Mouse (Mus musculus) heart, adult 2 months (tissue): ENCODE data around the gene Acer1. TPM values are rescaled to one million over a fixed set of nuclear protein-coding genes. Genes with fewer than 3 reads are reported as not detected.

ENCODE experiments used
- DNase-seq, 2 experiments: peaks; one replicate each; pipeline ENCODE4 v3.0.0; 2021
- H3K27ac ChIP-seq: fragments of 200-600 bp; 2 replicates; pipeline ENCODE4 v1.8.1; 2022
- H3K27me3 ChIP-seq: fragments of 200-500 bp; 2 replicates; pipeline ENCODE4 v1.6.1; 2012; ENCODE audit warnings: mild to moderate bottlenecking, low read length, inconsistent platforms, mixed read lengths; ENCODE audit not compliant: control insufficient read depth, insufficient read depth
- H3K36me3 ChIP-seq: fragments of 200-500 bp; 2 replicates; pipeline ENCODE4 v1.6.1; 2012; ENCODE audit warnings: low read length, inconsistent platforms; ENCODE audit not compliant: control insufficient read depth, insufficient read depth
- H3K4me1 ChIP-seq: fragments of 200-500 bp; 2 replicates; pipeline ENCODE4 v1.6.1; 2011; ENCODE audit warnings: low read length; ENCODE audit not compliant: control insufficient read depth, insufficient read depth
- H3K4me3 ChIP-seq: fragments of 200-600 bp; 2 replicates; pipeline ENCODE4 v1.8.1; 2022
- H3K79me2 ChIP-seq: fragments of 200-500 bp; replicated peaks from 2 replicates; pipeline ENCODE4 v1.6.1; 2012; ENCODE audit warnings: mild to moderate bottlenecking, inconsistent platforms, low read length, moderate library complexity, mixed read lengths; ENCODE audit not compliant: control insufficient read depth, insufficient read depth
- H3K9ac ChIP-seq: fragments of 200-500 bp; 2 replicates; pipeline ENCODE4 v1.6.1; 2012; ENCODE audit warnings: low read depth, mild to moderate bottlenecking, control low read depth, inconsistent platforms, low read length, mixed read lengths
- CTCF ChIP-seq: fragments of 200-600 bp; IDR thresholded peaks from 2 replicates; pipeline ENCODE4 v1.8.1; 2022; ENCODE audit warnings: antibody characterized with exemption, mild to moderate bottlenecking, moderate library complexity
- EP300 ChIP-seq: fragments of 200-500 bp; IDR thresholded peaks from 2 replicates; pipeline ENCODE4 v1.6.1; 2011; ENCODE audit warnings: low read depth, low read length, control low read depth; ENCODE audit not compliant: insufficient read depth
- POLR2A ChIP-seq: fragments of 200-500 bp; IDR thresholded peaks from 2 replicates; pipeline ENCODE4 v1.6.1; 2011; ENCODE audit warnings: mild to moderate bottlenecking, low read depth, low read length, control low read depth; ENCODE audit not compliant: insufficient read depth
- WGBS: fragments of 180-500 bp; shearing (Covaris S2); methylation state at CpG from one replicate; pipeline ENCODE4 v1.1.7; 2018; 5-methylcytosine and 5-hydroxymethylcytosine counted together
- intact Hi-C: fragments of 180-260 bp; cut with DNase I; formaldehyde crosslinking; loops from one replicate; pipeline ENCODE4 v1.15.1; 2025
- polyA plus RNA-seq: library from polyadenylated mRNA; depleted of rRNA; stranded (reverse); fragments of >200 nt; gene quantifications from 2 replicates; pipeline ENCODE4 v1.2.3, GENCODE M21; 2012
- total RNA-seq, 2 experiments: library from RNA; stranded (reverse); gene quantifications; 2 replicates each; pipeline ENCODE4 v1.2.3; 2021

Acer1 gene
- total and polyA plus RNA-seq, 3 experiments, result not detected

DNA sequence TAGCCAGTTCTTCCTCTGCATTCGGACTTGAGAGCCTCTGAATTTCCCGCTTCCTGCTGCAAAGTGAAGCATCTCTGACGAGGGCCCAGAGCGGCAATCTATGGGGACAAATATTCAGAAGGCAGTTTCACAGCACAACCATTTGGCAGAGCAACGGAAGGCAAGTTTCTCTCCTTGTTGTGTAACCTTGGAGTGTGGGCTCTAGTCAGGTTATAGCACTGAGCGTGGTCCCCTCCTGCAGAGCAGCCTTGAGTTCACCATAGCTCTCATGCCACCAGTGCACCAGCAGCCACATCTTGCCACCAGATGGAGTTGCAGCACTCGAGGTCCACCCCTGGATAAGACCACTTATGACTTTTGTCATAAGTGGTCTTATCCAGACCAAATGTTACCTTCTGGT, 6.5 kb upstream of the Acer1 start:
- intact Hi-C loops, result no loop called here
- Histone ChIP-seq H3K27me3 (no peaks in the 10 kb centered on the region), H3K9ac (no peak overlapping the region), H3K4me1 (peaks cover 3% of the 10 kb centered on the region), H3K4me3 (no peak overlapping the region), H3K27ac (no peak overlapping the region), H3K79me2 (0 out of 2 replicates have a peak, but pooled peaks cover 3% of the 10 kb centered on the region), H3K36me3 (no peaks in the 10 kb centered on the region)
- peak; percentile 21; the same call in 1 of the 2 replicates for TF ChIP-seq CTCF
- no peak for TF ChIP-seq POLR2A
- no peak for TF ChIP-seq EP300
- peak in 1 of 2 experiments; percentile 15 for DNase-seq
- 75% methylated on average over 7 of the region's 7 CpGs for WGBS

DNA sequence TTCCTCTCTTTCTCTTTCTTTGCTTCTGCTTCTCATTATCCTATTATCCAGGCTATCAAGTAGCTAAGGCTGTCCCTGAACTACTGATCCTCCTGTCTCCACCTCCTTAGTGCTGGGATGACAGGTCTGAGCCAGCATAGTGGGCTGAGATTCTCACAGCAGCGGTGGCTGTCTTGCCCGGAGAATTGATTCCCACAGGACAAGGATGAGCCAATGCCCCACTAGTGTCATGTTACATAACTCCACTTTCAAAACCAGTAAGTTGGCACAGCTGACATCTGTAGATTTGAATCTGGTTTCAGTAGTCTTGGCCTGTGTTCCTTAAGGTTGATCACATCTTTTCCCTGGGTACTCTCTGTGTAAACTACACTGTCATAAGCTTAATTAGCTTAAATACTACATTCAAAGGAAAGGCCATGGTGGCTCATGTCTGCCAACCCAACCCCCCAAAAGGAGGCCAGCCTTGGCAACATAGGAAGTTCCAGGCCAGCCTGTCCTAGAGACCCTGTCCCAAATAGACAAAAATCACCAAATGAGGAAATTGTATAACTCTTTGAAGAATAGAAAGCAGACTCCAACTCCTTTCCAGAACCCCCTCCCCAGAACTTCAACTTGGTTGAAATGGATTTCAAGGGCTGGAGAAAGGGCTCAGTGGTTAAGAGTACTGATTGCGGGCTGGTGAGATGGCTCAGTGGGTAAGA, 4.3 kb upstream of the Acer1 start:
- H3K79me2 ChIP-seq, result 0 out of 2 replicates have a peak, but pooled peaks cover 3% of the 10 kb centered on the region
- intact Hi-C loops, result no loop called here
- no peak overlapping the region for H3K4me3 ChIP-seq
- no peak for TF ChIP-seq CTCF
- no peak for TF ChIP-seq POLR2A
- no peak for TF ChIP-seq EP300
- DNase-seq, result peak in 1 of 2 experiments; percentile 5
- H3K27ac ChIP-seq, result no peak overlapping the region
- H3K4me1 ChIP-seq, result peaks cover 3% of the 10 kb centered on the region
- WGBS, result 75% methylated on average over 3 of the region's 3 CpGs
- no peak overlapping the region for H3K9ac ChIP-seq
- H3K27me3 ChIP-seq, result no peaks in the 10 kb centered on the region
- no peaks in the 10 kb centered on the region for H3K36me3 ChIP-seq

DNA sequence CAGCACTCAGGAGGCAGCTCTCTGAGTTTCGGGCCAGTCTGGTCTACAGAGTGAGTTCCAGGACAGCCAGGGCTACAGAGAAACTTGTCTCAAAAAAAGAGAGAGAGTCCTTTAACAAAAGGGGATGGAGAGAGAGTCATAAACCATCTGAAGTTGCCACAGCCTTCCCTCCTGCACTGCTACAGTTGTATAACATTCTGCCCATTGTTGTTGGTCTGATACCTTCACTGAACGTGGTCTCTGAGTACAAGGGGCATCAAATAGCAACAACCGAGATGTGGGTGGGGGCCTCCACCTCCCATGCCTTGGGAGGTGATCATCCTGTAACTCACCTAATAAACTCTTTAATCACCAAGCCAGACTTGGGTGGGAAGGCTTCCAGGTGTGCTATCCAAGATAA, 3.7 kb upstream of the Acer1 start:
- intact Hi-C loops, result no loop called here
- Histone ChIP-seq H3K4me3 (no peak overlapping the region), H3K27me3 (no peaks in the 10 kb centered on the region), H3K36me3 (no peaks in the 10 kb centered on the region), H3K9ac (no peak overlapping the region), H3K4me1 (peaks cover 2% of the 10 kb centered on the region), H3K27ac (no peak overlapping the region), H3K79me2 (0 out of 2 replicates have a peak, but pooled peaks cover 3% of the 10 kb centered on the region)
- no peak for TF ChIP-seq EP300
- no peak for TF ChIP-seq CTCF
- no peak for TF ChIP-seq POLR2A
- WGBS, result 68% methylated on average over 3 of the region's 3 CpGs
- no peak for DNase-seq

DNA sequence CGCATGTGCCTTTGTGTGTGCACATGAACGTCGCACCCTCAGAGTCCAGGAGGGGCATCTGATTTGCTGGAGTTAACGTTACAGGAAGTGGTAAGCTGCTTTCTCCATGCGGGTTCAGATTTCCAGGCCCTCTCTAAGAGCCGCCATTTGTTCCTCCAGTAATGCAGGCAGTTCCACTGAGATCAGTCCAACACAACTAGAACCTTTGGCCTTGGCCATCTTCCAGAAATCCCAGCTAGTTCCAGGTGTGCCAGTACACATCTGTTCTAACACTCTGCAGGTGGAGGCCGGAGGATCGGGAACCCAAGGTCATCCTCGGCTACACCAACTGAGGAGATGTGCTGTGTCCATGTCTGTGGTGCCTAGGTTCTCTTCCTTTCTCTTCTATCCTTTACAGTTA, 3.0 kb upstream of the Acer1 start:
- Histone ChIP-seq H3K4me3 (no peak overlapping the region), H3K36me3 (no peaks in the 10 kb centered on the region), H3K9ac (no peak overlapping the region), H3K27me3 (no peaks in the 10 kb centered on the region), H3K79me2 (no peaks in the 10 kb centered on the region), H3K4me1 (peaks cover 2% of the 10 kb centered on the region), H3K27ac (no peak overlapping the region)
- intact Hi-C loops, result no loop called here
- 80% methylated on average over 9 of the region's 9 CpGs for WGBS
- no peak for TF ChIP-seq EP300
- TF ChIP-seq POLR2A, result no peak
- no peak for TF ChIP-seq CTCF
- peak in 1 of 2 experiments; percentile 7 for DNase-seq

DNA sequence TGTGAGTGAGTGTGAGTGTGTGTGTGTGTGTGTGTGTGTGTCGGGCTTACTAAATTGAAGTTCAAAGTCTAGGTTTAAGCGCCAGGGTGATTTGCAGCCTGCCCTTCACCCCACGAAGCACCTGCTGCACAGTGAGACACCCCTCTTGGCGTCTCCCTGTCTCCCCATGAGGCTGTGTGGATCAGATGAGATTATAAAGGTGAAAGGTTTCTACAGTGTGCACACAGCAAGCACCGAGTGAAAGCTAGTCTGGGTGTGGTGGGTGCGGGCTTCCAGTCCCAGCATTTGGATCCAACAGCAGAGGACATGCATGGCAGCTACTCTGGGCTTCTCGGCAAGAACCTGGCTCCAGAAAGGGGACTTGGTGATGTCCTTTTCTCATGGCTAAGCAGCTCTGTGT, 877 bp downstream of the Acer1 start:
- Histone ChIP-seq H3K4me3 (no peak overlapping the region), H3K4me1 (no peaks in the 10 kb centered on the region), H3K79me2 (no peaks in the 10 kb centered on the region), H3K9ac (no peak overlapping the region), H3K27me3 (no peaks in the 10 kb centered on the region), H3K36me3 (no peaks in the 10 kb centered on the region), H3K27ac (no peak overlapping the region)
- WGBS, result 77% methylated on average over 7 of the region's 7 CpGs
- TF ChIP-seq EP300 (no peak), POLR2A (no peak), CTCF (no peak)
- peak in 1 of 2 experiments; percentile 2 for DNase-seq
- intact Hi-C loops, result no loop called here

DNA sequence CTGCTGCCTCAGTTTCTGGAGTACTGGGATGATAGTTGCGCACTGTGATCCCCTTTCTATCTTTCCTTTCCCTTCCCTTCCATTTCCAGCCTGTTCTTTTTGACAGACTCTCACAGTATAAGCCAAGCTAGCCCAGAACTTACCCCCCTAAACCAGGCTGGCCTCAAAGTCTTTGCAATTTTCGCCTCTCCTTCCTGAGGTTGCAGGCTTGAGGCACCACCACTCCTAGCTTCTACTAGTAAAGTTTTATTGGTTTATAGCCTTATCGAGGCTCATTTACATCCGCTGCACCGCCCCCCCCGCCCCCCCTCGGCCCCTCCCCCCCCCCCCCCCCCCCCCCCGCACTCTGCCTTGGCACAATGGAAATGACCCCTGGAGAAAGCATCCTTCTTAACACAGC, 2.4 kb downstream of the Acer1 start:
- Histone ChIP-seq H3K79me2 (no peaks in the 10 kb centered on the region), H3K4me3 (no peak overlapping the region), H3K27me3 (no peaks in the 10 kb centered on the region), H3K4me1 (no peaks in the 10 kb centered on the region), H3K36me3 (no peaks in the 10 kb centered on the region), H3K27ac (no peak overlapping the region), H3K9ac (no peak overlapping the region)
- TF ChIP-seq CTCF (no peak), EP300 (no peak), POLR2A (no peak)
- WGBS, result 50% methylated on average over 5 of the region's 8 CpGs
- no peak for DNase-seq
- intact Hi-C loops, result no loop called here
